Mouse (Mus musculus): ENCODE measurements around the gene Utp6.

Gene Utp6

DNA sequence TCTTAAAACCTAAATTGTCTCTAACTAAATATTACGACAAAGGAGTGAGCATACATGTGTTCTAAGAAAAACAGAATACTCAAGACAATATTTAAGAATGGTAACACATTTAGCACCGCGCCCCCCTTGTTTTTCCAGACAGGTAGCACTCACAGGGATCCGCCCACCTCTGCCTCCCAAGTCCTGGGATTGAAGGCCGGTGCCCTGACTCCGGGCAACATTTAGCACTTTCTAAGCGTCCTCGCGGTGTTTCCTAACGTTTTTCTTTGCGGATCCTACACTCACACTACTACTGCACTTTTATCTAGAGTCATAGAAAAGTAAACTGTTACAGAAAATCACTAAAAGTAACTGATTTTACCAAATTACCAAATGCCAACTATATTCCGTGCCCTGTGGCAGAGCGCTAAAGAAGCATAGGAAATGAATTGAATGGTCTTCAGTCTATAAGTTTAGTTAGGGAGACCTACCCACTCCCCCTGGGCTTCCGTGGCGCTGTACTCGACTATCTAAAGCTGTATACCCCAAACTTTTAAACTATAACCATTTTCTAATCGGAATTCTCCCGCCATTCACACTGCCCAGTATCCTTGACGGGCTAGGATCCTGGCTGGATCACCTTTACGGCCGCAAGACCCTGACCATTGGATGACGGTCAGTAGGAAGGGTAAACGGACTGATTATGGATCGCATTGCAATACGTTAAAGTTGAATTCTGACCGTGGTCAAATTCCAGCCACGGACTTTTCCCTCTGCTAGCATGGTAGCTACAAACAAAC lies 655 bp downstream of the Utp6 start:
- no peak for DNase-seq (ENCODE audit: low read depth)

DNA sequence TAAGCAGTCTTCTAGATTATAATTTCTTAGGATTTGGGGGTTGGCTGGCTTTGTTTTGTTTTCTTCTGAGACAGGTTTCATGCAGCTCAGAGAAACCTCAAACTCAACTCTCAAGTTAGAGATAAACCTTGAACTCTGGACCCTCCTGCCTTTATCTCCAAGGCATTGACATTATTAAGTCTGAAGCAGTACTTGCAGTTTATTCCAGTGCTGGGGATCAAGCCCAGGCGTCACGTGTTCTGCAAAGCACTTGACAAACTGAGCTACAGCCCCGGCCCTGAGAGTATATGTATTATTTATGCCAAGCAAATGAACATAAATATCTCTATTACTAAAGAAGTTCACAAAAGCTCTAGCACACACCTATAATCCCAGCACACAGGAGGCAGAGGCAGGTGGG lies 14.9 kb downstream of the Utp6 start:
- no peak for DNase-seq (ENCODE audit: low read depth)

DNA sequence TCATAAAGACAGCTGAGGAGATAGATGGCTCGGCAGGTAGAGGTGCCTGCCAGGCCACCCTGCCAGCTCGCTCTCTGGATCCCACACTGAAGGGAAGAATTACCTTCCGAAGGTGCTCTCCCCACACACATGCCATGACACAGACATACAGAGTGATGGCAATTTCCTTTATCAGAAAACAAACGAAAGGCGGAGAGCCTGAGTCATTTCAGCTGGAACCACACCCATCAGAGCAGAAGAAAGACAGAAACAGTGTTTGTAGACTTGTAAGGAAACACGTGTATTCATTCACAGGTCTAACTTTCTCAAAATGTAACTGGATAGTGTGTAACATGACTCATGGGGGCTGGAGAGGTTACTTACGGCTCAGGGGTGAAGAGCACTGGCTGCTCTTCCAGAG lies 18.6 kb downstream of the Utp6 start:
- DNase-seq (ENCODE audit: low read depth): no peak

GRCm38 (mm10) chr11:79943136-79943535 lies 19.1 kb downstream of the Utp6 start:
- DNase-seq (ENCODE audit: low read depth): no peak

DNA sequence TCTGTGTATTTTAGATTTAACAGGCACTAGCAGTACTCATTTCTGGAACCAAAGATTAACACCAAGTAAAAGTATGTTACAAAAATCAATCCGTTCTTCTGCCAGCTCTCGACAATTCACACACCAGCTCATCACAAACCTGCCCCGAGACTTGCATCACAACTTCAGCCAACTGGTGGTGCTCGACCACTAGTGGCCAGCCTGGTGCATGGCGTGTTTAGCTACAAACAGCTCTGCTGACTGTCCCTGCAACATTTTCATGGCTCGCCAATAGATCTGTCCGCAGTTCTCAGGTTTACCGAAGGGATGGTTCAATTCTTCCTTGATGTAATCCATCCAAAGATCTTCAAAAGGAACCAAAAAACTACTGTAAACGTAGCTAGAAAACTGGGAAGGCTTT lies 26.4 kb downstream of the Utp6 start:
- no peak for DNase-seq (ENCODE audit: low read depth)

- DNase-seq (ENCODE audit: low read depth): no peak
These were observed 39.4 kb downstream of the Utp6 start for GRCm38 (mm10) chr11:79922766-79923165.

DNA sequence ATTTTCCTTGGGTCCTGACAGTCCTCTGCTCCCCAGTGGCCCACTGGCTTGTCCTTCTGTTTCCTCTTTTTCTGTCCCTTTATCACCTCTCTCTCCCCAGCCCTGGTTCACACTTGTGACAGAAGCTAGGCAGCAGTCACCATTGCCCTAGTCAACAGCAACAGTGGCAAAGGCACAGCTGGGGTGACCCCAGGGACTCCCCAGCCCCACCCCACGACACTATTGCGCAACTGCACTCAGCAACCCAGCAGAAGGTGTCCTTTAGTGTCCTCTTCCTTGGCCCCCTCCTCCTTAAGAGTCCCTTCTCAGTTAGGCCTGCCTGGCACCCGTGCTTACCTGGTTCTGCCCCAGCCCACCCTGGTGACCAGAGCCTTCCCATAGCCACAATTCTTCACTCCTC lies 40.0 kb downstream of the Utp6 start:
- no peak for DNase-seq (ENCODE audit: low read depth)

- DNase-seq (ENCODE audit: low read depth): no peak
These were observed 41.6 kb downstream of the Utp6 start for GRCm38 (mm10) chr11:79920505-79921025.

DNA sequence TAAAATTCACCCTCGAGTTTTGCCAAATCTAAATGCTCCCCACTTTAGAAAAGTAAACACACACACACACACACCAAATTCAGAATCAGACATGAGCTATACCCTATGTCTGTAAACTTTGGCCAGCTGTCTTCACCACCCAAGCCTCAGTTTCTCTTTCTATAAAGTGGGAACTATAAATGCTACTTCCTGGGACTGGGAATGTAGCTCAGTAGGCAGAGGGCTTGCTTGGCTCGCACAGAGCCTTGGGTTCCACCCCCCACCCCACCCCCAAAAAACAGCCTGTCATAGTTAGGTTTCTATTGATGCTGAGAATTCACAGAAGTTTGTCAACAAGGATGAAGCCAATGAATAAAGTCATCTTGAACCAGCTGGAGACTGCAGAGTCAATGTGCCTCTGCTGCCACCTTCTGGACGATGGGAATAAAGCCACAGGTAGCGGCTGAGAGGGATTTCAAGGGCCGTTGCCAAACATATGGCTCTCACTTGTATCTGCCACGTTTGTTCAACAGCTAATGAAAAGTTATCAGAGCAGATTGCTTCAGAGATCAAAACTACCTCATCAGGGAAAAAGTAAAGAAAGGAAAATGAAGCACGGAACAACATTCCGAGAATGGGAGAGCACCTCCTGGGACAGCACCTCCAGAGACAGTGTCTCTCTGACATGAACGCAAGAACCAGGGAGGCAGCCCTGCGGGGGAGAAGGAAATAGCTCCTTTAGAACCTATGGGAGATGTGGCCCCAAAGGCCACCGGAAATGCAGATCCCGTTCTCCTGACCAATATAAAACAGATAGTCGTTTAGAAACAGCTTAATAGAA lies 42.3 kb downstream of the Utp6 start:
- peak; percentile 59 for DNase-seq (ENCODE audit: low read depth)

GRCm38 (mm10) chr11:79915696-79916349 lies 46.4 kb downstream of the Utp6 start:
- DNase-seq (ENCODE audit: low read depth): no peak

DNA sequence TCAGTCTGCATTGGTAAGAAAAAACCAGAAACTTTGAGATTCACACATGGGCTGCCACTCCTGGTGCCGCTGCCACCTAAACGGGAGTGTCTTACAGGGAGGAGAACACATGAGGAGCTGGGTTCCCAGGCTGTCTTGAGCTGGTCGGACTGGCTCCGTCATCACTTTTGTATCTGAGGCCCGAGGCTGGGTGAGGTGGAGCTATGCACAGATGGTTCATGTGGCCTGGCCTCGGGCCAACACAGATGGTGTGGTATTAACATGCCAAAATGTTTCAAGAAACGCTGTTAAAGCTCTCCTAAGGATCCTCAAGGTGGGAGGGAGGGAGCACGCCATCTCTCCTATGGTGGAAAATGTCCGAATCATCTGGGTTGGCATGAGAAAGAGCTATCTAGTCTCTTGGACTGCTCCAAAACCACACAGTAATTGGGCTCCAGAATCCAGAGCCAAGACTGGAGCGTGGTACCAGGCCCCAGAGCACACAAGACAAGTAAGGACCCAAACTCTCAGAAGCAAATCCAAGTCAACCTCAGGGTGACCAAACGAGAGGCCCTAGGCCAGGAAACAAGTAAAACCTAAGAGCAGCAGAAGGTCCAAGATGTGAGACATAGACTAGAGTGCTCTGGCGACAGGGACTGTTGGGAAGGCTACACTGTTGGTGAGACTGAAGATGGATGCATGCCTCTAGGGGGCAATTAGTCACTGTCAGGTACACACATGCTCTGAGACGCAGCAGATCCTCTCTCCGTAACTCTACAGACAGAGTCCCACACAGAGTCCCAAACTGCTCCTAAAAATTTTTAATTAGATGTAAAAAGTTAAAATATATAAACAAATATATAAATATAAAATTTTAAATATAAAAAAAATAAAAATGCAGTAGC lies 53.3 kb downstream of the Utp6 start:
- DNase-seq (ENCODE audit: low read depth): peak; percentile 82

GRCm38 (mm10) chr11:79906920-79907319 lies 55.3 kb downstream of the Utp6 start:
- DNase-seq (ENCODE audit: low read depth): no peak

DNA sequence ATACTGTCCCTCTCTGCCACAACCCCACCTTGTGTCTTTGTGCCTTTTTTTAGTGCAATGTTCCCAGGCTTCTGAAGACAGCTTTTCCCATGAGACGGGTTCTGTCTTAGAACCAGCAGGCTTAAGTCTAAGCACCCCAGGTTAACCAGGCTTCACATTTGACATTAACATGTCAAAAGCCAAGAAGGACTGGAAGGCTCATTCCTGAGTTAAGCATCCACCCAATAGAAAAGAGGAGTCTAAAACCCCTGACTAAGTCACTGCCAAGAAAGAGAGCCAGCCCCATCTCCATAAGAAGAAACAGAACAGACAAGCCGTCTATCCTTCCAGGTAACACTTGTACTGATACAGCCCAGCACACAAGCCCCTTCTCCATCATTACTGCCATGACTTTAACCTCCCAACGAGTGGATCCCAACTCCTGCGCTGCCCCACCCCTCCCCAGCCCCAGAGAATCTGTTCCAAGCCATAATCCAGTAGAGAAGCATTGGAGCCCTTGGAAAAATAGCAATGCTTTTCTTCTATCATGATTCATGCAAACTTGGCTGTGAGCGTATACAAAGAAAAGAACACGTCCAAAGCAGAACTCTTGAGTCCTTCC lies 59.2 kb downstream of the Utp6 start:
- DNase-seq (ENCODE audit: low read depth): no peak

DNA sequence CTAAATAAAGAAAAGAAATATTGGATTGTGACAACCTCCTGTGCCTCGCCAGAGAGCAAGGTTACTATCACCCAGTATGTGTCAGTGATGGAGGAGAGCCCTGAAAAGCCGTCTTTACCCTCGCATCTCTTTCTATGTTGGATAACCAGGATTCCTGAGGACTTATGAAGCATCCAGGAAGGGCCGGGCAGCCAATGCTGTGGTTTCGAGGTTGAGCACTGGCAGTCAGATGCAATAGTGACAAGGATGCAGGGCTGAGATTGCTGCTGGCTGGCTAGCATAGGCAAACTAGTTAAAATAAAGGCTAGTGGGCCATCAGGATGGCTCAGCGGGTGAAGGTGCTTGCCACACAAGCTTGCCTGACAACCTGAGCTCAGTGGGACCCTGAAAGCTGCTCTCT lies 61.0 kb downstream of the Utp6 start:
- no peak for DNase-seq (ENCODE audit: low read depth)

GRCm38 (mm10) chr11:79892259-79892658 lies 69.9 kb downstream of the Utp6 start:
- no peak for DNase-seq (ENCODE audit: low read depth)

DNA sequence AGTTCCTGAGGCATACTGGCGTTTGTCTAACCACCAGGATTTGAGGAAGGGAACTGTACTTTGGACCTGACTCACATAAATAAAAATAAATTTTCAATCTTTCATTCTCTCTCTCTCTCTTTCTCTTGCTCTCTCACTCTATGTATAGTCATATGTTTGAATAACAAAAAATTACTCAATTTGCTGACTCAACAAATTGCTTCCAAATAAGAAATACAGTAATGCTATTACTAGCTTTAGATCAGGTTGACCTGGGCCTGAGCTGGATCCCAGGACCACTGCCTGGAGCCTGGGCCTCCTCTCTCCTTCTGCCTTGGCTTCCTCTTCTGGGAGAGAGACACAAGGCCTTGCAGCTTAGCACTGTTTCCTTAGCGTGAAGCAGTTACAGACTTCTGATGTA lies 71.4 kb downstream of the Utp6 start:
- DNase-seq (ENCODE audit: low read depth): no peak

DNA sequence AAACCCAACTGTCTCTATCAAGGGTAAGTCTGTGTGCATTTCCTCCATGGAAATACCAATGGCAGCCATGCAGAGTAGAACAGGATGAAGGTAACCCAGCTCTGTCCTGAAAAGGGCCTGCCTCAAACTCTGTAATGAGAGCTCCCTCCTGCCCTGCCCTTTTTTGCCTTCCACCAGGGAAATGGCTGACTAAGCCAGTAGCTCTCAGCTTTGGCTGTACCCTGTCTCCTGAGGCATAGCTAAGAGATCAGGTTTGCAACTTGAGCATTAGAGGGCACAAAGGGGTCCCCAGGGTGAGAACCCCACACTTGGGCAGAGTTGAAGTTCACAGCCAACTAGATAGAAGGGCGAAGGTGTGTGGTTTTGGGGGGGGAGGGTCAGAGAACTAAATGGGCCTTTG lies 75.2 kb downstream of the Utp6 start:
- DNase-seq (ENCODE audit: low read depth): no peak

DNA sequence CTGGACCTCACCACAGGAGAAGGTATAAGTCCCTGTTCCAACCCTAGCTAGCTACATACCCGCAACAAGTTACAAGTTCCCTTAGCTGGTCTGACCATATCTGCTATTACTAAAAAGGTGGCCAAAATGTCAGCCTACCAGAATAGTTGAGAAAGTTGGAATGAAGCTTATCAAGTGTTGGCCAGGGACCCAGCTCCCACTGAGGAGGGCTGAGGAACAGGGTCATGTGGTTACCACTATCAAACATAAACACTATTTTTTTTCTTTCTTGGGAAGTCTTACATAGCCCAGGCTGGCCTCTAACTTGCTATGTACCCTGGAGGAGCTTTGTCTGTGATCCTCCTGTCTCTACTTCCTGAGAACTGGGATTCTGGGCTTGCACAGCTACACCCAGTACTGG lies 75.8 kb downstream of the Utp6 start:
- DNase-seq (ENCODE audit: low read depth): no peak

DNA sequence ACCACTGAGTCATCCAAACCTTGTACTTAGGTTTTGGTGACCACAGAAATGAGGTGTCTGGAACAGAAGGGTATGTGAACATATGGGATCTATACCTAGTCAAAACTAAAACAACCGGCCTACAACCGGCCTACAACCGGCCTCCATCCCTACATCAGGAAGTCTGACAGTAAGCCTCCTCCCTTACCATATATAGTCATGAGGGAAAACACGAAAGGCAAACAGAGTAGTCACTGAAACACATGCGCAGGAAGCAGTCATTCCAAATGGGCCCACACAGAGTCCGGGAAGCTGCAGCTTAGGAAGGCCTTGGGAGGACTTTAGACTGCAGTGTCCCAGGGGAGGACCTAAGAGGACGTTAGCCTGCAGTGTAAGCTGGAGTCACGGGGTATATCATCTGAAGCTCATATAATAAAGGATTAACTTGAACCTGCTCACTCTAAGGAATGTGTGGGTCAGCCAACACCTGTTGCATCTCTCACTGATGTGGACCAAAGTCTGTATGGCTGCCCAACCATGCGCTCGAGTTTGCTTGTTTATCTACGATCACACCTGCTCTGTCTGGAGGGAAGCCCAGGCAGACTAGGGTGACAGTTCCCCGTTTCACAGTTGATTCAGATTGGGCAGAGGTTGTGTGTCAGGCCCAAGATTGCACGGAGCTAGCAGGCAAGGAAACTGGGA lies 76.3 kb downstream of the Utp6 start:
- DNase-seq (ENCODE audit: low read depth): no peak

- DNase-seq (ENCODE audit: low read depth): no peak
These were observed 77.4 kb downstream of the Utp6 start for GRCm38 (mm10) chr11:79884784-79885183.
